ENCODE assay signal across 26 mouse cellular contexts in the genomic region with DNA sequence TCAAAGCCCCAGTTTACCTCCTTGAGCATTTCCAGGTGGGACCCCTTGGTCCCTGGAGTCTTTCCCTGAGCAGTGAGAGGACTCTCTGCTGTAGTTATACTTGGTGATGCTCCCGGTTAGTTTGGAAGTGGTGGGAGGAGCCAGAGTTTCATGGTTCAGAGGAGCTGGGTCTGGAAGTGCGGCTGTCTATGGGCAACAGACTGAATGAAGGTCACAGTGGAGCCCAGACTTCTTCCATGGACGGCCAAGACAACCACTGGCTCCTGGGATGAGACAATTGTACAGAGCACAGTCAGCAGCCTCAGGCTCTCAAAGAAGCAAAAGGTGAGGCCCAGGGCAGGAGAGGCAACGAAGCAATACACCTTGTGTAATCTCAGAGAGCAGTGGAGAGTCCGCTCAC. TPM values are rescaled to one million over a fixed set of nuclear protein-coding genes. Genes with fewer than 3 reads are reported as not detected.
DNase-seq lines count a peak whose midpoint lies in the region; ATAC-seq and TF ChIP-seq lines count a peak whose summit lies in the region.
"Had no signal": no experiment of that assay in that cellular context is flagged by ENCODE, and none has a peak within 500 bp of the region (broad histone marks: within the 10 kb centered on the region; RNA-seq: fewer than 3 reads in every experiment).

No protein-coding gene starts in this region.

- H3K9me3 ChIP-seq in heart, embryonic 10.5 days = no peaks in the 10 kb centered on the region
- no peaks in the 10 kb centered on the region for H3K9me3 ChIP-seq in kidney, embryonic 14.5 days (ENCODE audit: control insufficient read depth, low read length)
- no peaks in the 10 kb centered on the region for H3K9me3 ChIP-seq in hindbrain, postnatal 0 days (ENCODE audit: low read length)
- H3K9me3 ChIP-seq: embryonic facial prominence, embryonic 12.5 days; heart, embryonic 15.5 days; hindbrain, embryonic 10.5 days; limb, embryonic 15.5 days; megakaryocyte, embryonic 14.5 days; midbrain, embryonic 13.5 days had no signal

- no peak overlapping the region for H3K4me2 ChIP-seq in kidney, embryonic 14.5 days (replicated peaks; ENCODE audit: low read depth, low read length)
- H3K4me2 ChIP-seq in hindbrain, postnatal 0 days (ENCODE audit: low read depth, low read length) = no peak overlapping the region
- H3K4me2 ChIP-seq: embryonic facial prominence, embryonic 12.5 days; heart, embryonic 15.5 days; limb, embryonic 15.5 days; lung, embryonic 14.5 days; midbrain, embryonic 13.5 days had no signal

- no peak; the same call in 1 of the 2 replicates for TF ChIP-seq EP300 in heart, adult 2 months (IDR thresholded peaks at IDR 0.05; ENCODE audit: insufficient read depth, low read depth, low read length)

- TF ChIP-seq CTCF in heart, adult 2 months (IDR thresholded peaks at IDR 0.05) = no peak
- TF ChIP-seq CTCF in hindbrain, postnatal 0 days (IDR thresholded peaks at IDR 0.05; ENCODE audit: low read depth) = no peak

- H3K4me3 ChIP-seq in heart, embryonic 10.5 days = no peak overlapping the region
- no peak overlapping the region for H3K4me3 ChIP-seq in heart, adult 2 months
- no peak overlapping the region for H3K4me3 ChIP-seq in kidney, embryonic 14.5 days (ENCODE audit: low read length)
- no peak overlapping the region for H3K4me3 ChIP-seq in hindbrain, postnatal 0 days (ENCODE audit: low read length)
- H3K4me3 ChIP-seq: embryonic facial prominence, embryonic 12.5 days; heart, embryonic 15.5 days; hindbrain, embryonic 10.5 days; left cerebral cortex, adult 2 months; limb, embryonic 15.5 days; megakaryocyte, embryonic 14.5 days; midbrain, embryonic 13.5 days had no signal

- intact Hi-C loops in heart, adult 2 months (cut with DNase I) = no loop called here

- no peak for DNase-seq in heart, embryonic 10.5 days (ENCODE audit: low spot score)
- no peak for DNase-seq in heart, adult 2 months
- DNase-seq in kidney, adult 18-20 months = peak; percentile 54
- peak; percentile 62 for DNase-seq in kidney, postnatal 14 days
- no peak for DNase-seq in hindbrain, postnatal 0 days (ENCODE audit: low spot score)
- DNase-seq in adrenal gland, adult (ENCODE audit: inconsistent age in 2 of 2, low spot score in 1 of 2) = no peak
- DNase-seq: adrenal gland, adult 2 months; cerebellum, adult 18-20 months; cerebellum, postnatal 25 days; forebrain, postnatal 0 days; left cerebral cortex, postnatal 4 days; lung, embryonic 14.5 days had no signal

- H3K36me3 ChIP-seq in heart, embryonic 10.5 days = peaks cover 40% of the 10 kb centered on the region
- H3K36me3 ChIP-seq in heart, adult 2 months (ENCODE audit: control insufficient read depth, insufficient read depth, low read length) = peaks cover 9% of the 10 kb centered on the region; the same call in 1 of the 2 replicates
- no peaks in the 10 kb centered on the region for H3K36me3 ChIP-seq in kidney, embryonic 14.5 days (ENCODE audit: control insufficient read depth, insufficient read depth, low read length)
- no peaks in the 10 kb centered on the region for H3K36me3 ChIP-seq in hindbrain, postnatal 0 days (ENCODE audit: insufficient read depth, low read length)
- H3K36me3 ChIP-seq: embryonic facial prominence, embryonic 12.5 days; hindbrain, embryonic 10.5 days; limb, embryonic 15.5 days; midbrain, embryonic 13.5 days had no signal

- TF ChIP-seq POLR2A in heart, adult 2 months (IDR thresholded peaks at IDR 0.05; ENCODE audit: insufficient read depth, low read depth, low read length) = no peak

- H3K27ac ChIP-seq in heart, embryonic 10.5 days = peak overlapping the region; percentile 48; the same call in 1 of the 2 replicates
- H3K27ac ChIP-seq in heart, adult 2 months = no peak overlapping the region
- no peak overlapping the region for H3K27ac ChIP-seq in kidney, embryonic 14.5 days (ENCODE audit: low read depth, low read length)
- no peak overlapping the region for H3K27ac ChIP-seq in hindbrain, postnatal 0 days
- H3K27ac ChIP-seq: embryonic facial prominence, embryonic 12.5 days; heart, embryonic 15.5 days; hindbrain, embryonic 10.5 days; left cerebral cortex, adult 2 months; limb, embryonic 15.5 days; liver, embryonic 14.5 days; midbrain, embryonic 13.5 days had no signal

- ATAC-seq in kidney, embryonic 14.5 days (ENCODE audit: low FRiP score, low TSS enrichment) = no peak
- no peak for ATAC-seq in hindbrain, postnatal 0 days
- ATAC-seq: CD4-positive, CD25-positive, alpha-beta regulatory T cell, adult 4 months; forebrain, postnatal 0 days; hindbrain, embryonic 16.5 days; midbrain, embryonic 13.5 days had no signal

- H3K9ac ChIP-seq in heart, adult 2 months (ENCODE audit: low read depth, low read length) = no peak overlapping the region
- no peak overlapping the region for H3K9ac ChIP-seq in kidney, embryonic 14.5 days (ENCODE audit: low read depth, low read length)
- no peak overlapping the region for H3K9ac ChIP-seq in hindbrain, postnatal 0 days (replicated peaks; ENCODE audit: low read length)
- H3K9ac ChIP-seq: embryonic facial prominence, embryonic 12.5 days; forebrain, postnatal 0 days; heart, embryonic 15.5 days; limb, embryonic 15.5 days; liver, embryonic 14.5 days; lung, embryonic 14.5 days; midbrain, embryonic 13.5 days had no signal

- H3K27me3 ChIP-seq in heart, embryonic 10.5 days (ENCODE audit: insufficient read depth, poor library complexity, severe bottlenecking) = no peaks in the 10 kb centered on the region
- H3K27me3 ChIP-seq in heart, adult 2 months (ENCODE audit: control insufficient read depth, insufficient read depth, low read length) = no peaks in the 10 kb centered on the region
- no peaks in the 10 kb centered on the region for H3K27me3 ChIP-seq in kidney, embryonic 14.5 days (ENCODE audit: control insufficient read depth, insufficient read depth, low read length)
- no peaks in the 10 kb centered on the region for H3K27me3 ChIP-seq in hindbrain, postnatal 0 days (ENCODE audit: insufficient read depth, low read length)
- H3K27me3 ChIP-seq: embryonic facial prominence, embryonic 12.5 days; heart, embryonic 15.5 days; limb, embryonic 15.5 days had no signal

- WGBS in heart, embryonic 10.5 days = 66% methylated on average over 5 of the region's 5 CpGs
- 52% methylated on average over 5 of the region's 5 CpGs for WGBS in heart, adult 2 months
- 55% methylated on average over 5 of the region's 5 CpGs for WGBS in kidney, embryonic 14.5 days
- WGBS in hindbrain, postnatal 0 days = 57% methylated on average over 5 of the region's 5 CpGs

- H3K4me1 ChIP-seq in heart, embryonic 10.5 days = peaks cover 30% of the 10 kb centered on the region
- no peaks in the 10 kb centered on the region for H3K4me1 ChIP-seq in heart, adult 2 months (ENCODE audit: control insufficient read depth, insufficient read depth, low read length)
- H3K4me1 ChIP-seq in kidney, embryonic 14.5 days (ENCODE audit: control insufficient read depth, insufficient read depth, low read length) = 0 out of 2 replicates have a peak, but pooled peaks cover 4% of the 10 kb centered on the region
- no peaks in the 10 kb centered on the region for H3K4me1 ChIP-seq in hindbrain, postnatal 0 days (ENCODE audit: insufficient read depth, low read length)
- H3K4me1 ChIP-seq: embryonic facial prominence, embryonic 12.5 days; limb, embryonic 15.5 days; midbrain, embryonic 13.5 days had no signal

- H3K79me2 ChIP-seq in heart, adult 2 months (replicated peaks; ENCODE audit: control insufficient read depth, insufficient read depth, low read length) = no peaks in the 10 kb centered on the region

RNA-seq across cellular contexts. Expression of gene Slc30a2, which starts 12.7 kb away (rescaled TPM):
- polyA plus RNA-seq in heart, embryonic 10.5 days (2016; fragmentation: Nextera tagmentation; extraction: Ambion mirVana) = 0.09 and 0.36 TPM in 2 replicates
- total RNA-seq in heart, adult 2 months (2021) = under 1 TPM; 0.45 to 0.65 TPM
- polyA plus RNA-seq in heart, adult 2 months (2012; rRNA removed) = 0.12 and 0.35 TPM in 2 replicates
- polyA plus RNA-seq in kidney, embryonic 14.5 days (2014; fragmentation: Nextera tagmentation; extraction: Ambion mirVana) = 0.09 and 0.11 TPM in 2 replicates
- 0.43 TPM in 1 of 2 replicates, not detected in the other for total RNA-seq in hindbrain, postnatal 0 days (2014; rRNA removed)
- polyA plus RNA-seq in hindbrain, postnatal 0 days (2015; fragmentation: Nextera tagmentation; extraction: Ambion mirVana) = 0.09 and 0.18 TPM in 2 replicates
- total RNA-seq: forebrain, postnatal 0 days; granulocyte monocyte progenitor cell, adult 5-6 weeks; left cerebral cortex, adult 2 months; left cerebral cortex, postnatal 4 days had no signal
- polyA plus RNA-seq: forebrain, embryonic 11.5 days; neural tube, embryonic 11.5 days had no signal

RNA-seq across cellular contexts. Expression of gene Trim63, which starts 15.4 kb away (rescaled TPM):
- polyA plus RNA-seq in heart, embryonic 10.5 days (2016; fragmentation: Nextera tagmentation; extraction: Ambion mirVana) = 47.5 and 77.0 TPM in 2 replicates
- total RNA-seq in heart, adult 2 months (2021) = 100 to 1,000 TPM; 209 to 210 TPM
- 142 and 215 TPM in 2 replicates for polyA plus RNA-seq in heart, adult 2 months (2012; rRNA removed)
- 0.88 and 1.4 TPM in 2 replicates for polyA plus RNA-seq in kidney, embryonic 14.5 days (2014; fragmentation: Nextera tagmentation; extraction: Ambion mirVana)
- 0.32 and 1.5 TPM in 2 replicates for total RNA-seq in hindbrain, postnatal 0 days (2014; rRNA removed)
- 0.84 and 1.1 TPM in 2 replicates for polyA plus RNA-seq in hindbrain, postnatal 0 days (2015; fragmentation: Nextera tagmentation; extraction: Ambion mirVana)
- total RNA-seq: adrenal gland, adult 2 months; granulocyte monocyte progenitor cell, adult 5-6 weeks had no signal
- polyA plus RNA-seq: CD4-positive, CD25-positive, alpha-beta regulatory T cell, adult 4 months; lung, embryonic 14.5 days had no signal

RNA-seq across cellular contexts. Expression of gene Pdik1l, which starts 42.6 kb away (rescaled TPM):
- 15.8 and 18.2 TPM in 2 replicates for polyA plus RNA-seq in heart, embryonic 10.5 days (2016; fragmentation: Nextera tagmentation; extraction: Ambion mirVana)
- total RNA-seq in heart, adult 2 months (2021) = 1 to 10 TPM; 5.3 to 7.6 TPM
- 1.00 and 4.0 TPM in 2 replicates for polyA plus RNA-seq in heart, adult 2 months (2012; rRNA removed)
- 14.9 and 18.8 TPM in 2 replicates for polyA plus RNA-seq in kidney, embryonic 14.5 days (2014; fragmentation: Nextera tagmentation; extraction: Ambion mirVana)
- total RNA-seq in hindbrain, postnatal 0 days (2014; rRNA removed) = 25.5 and 35.2 TPM in 2 replicates
- 23.3 and 24.8 TPM in 2 replicates for polyA plus RNA-seq in hindbrain, postnatal 0 days (2015; fragmentation: Nextera tagmentation; extraction: Ambion mirVana)

RNA-seq across cellular contexts. Expression of gene Extl1, which starts 53.4 kb away (rescaled TPM):
- 1.9 and 2.8 TPM in 2 replicates for polyA plus RNA-seq in heart, embryonic 10.5 days (2016; fragmentation: Nextera tagmentation; extraction: Ambion mirVana)
- total RNA-seq in heart, adult 2 months (2021) = 10 to 100 TPM; 18.0 to 19.6 TPM
- 23.7 and 24.4 TPM in 2 replicates for polyA plus RNA-seq in heart, adult 2 months (2012; rRNA removed)
- 0.20 and 0.23 TPM in 2 replicates for polyA plus RNA-seq in kidney, embryonic 14.5 days (2014; fragmentation: Nextera tagmentation; extraction: Ambion mirVana)
- 0.54 and 1.8 TPM in 2 replicates for total RNA-seq in hindbrain, postnatal 0 days (2014; rRNA removed)
- polyA plus RNA-seq in hindbrain, postnatal 0 days (2015; fragmentation: Nextera tagmentation; extraction: Ambion mirVana) = 0.39 and 0.66 TPM in 2 replicates
- total RNA-seq: granulocyte monocyte progenitor cell, adult 5-6 weeks had no signal

Comparison
In these comparisons a context has a peak if more than half of its experiments do, and no peak if none do; other contexts are left out.
1. DNase-seq: peak in kidney, adult 18-20 months (single experiment) and kidney, postnatal 14 days (single experiment); none in heart, embryonic 10.5 days (single experiment), heart, adult 2 months (0 of 2), hindbrain, postnatal 0 days (single experiment) and adrenal gland, adult (0 of 2).
2. RNA of gene Trim63, which starts 15.4 kb away (polyA plus RNA-seq): 142 to 215 TPM in heart, adult 2 months and 47.5 to 77.0 TPM in heart, embryonic 10.5 days; 0.84 to 1.1 TPM in hindbrain, postnatal 0 days and 0.88 to 1.4 TPM in kidney, embryonic 14.5 days; every median in the first group is over 10 times any median in the second.